Mouse (Mus musculus) forebrain, embryonic 12.5 days (tissue): ENCODE data around the gene Ctsh. TPM values are rescaled to one million over a fixed set of nuclear protein-coding genes. Genes with fewer than 3 reads are reported as not detected.
A peak's percentile ranks its signal among the peaks of the same experiment; 100 is the strongest.

Experiments used
- ATAC-seq: fragments of 200-750 bp; cut with Nextera tagmentation; 2 replicates; pipeline ENCODE4 v1.8.0; 2017; ENCODE audit warnings: moderate TSS enrichment; ENCODE audit not compliant: low FRiP score
- H3K27ac ChIP-seq: fragments of 300-500 bp; sonication (generic); 2 replicates; pipeline ENCODE4 v1.5.1; 2016; ENCODE audit warnings: mild to moderate bottlenecking
- H3K27me3 ChIP-seq: fragments of 300-500 bp; sonication (generic); 2 replicates; pipeline ENCODE4 v1.6.1; 2016; ENCODE audit warnings: mild to moderate bottlenecking
- H3K36me3 ChIP-seq: fragments of 300-500 bp; sonication (generic); replicated peaks from 2 replicates; pipeline ENCODE4 v1.6.1; 2016; ENCODE audit warnings: mild to moderate bottlenecking
- H3K4me1 ChIP-seq: fragments of 300-500 bp; sonication (generic); 2 replicates; pipeline ENCODE4 v1.6.1; 2016
- H3K4me2 ChIP-seq: fragments of 300-500 bp; sonication (generic); 2 replicates; pipeline ENCODE4 v1.6.1; 2016; ENCODE audit warnings: mild to moderate bottlenecking, moderate library complexity
- H3K4me3 ChIP-seq: fragments of 300-500 bp; sonication (generic); replicated peaks from 2 replicates; pipeline ENCODE4 v1.5.1; 2016; ENCODE audit warnings: mild to moderate bottlenecking
- H3K9ac ChIP-seq: fragments of 300-500 bp; sonication (generic); 2 replicates; pipeline ENCODE4 v1.6.1; 2016; ENCODE audit warnings: mild to moderate bottlenecking
- H3K9me3 ChIP-seq: fragments of 300-500 bp; sonication (generic); 2 replicates; pipeline ENCODE4 v1.6.1; 2016
- WGBS: fragments of 180-500 bp; shearing (Covaris S2); methylation state at CpG from one replicate; pipeline ENCODE4 v1.1.7; 2016; 5-methylcytosine and 5-hydroxymethylcytosine counted together
- polyA plus RNA-seq: library from polyadenylated mRNA; unstranded; fragments of >200 nt; fragmentation: Nextera tagmentation; extraction: Ambion mirVana; gene quantifications from 2 replicates; pipeline ENCODE4 v1.2.1, GENCODE M21; 2016

Gene Ctsh
- polyA plus RNA-seq, 1 experiment from 2014 or later, result 7.5 TPM

- ATAC-seq, result no peak
- no peak overlapping the region for H3K4me3 ChIP-seq
- 81% methylated on average over 4 of the region's 4 CpGs for WGBS
- no peaks in the 10 kb centered on the region for H3K36me3 ChIP-seq
- H3K4me2 ChIP-seq, result no peak overlapping the region
- H3K27ac ChIP-seq, result no peak overlapping the region
- H3K9me3 ChIP-seq, result no peaks in the 10 kb centered on the region
- no peaks in the 10 kb centered on the region; the same call in 1 of the 2 replicates for H3K4me1 ChIP-seq
- H3K27me3 ChIP-seq, result no peaks in the 10 kb centered on the region
- no peak overlapping the region for H3K9ac ChIP-seq
Measured at GRCm38 (mm10) chr9:90122246-90122740, 68.3 kb downstream of the Ctsh start.

GRCm38 (mm10) chr9:90124156-90124872 is 70.4 kb downstream of the Ctsh start:
- no peaks in the 10 kb centered on the region for H3K36me3 ChIP-seq
- no peak overlapping the region for H3K4me3 ChIP-seq
- 34% methylated on average over 11 of the region's 11 CpGs for WGBS
- no peak overlapping the region for H3K4me2 ChIP-seq
- no peaks in the 10 kb centered on the region for H3K27me3 ChIP-seq
- 0 out of 2 replicates have a peak overlapping the region, but pooled peaks have one; percentile 25 for H3K9ac ChIP-seq
- no peak overlapping the region for H3K27ac ChIP-seq
- ATAC-seq, result no peak
- H3K4me1 ChIP-seq, result no peaks in the 10 kb centered on the region; the same call in 1 of the 2 replicates
- H3K9me3 ChIP-seq, result no peaks in the 10 kb centered on the region

GRCm38 (mm10) chr9:90124873-90125245 is 70.9 kb downstream of the Ctsh start:
- 0 out of 2 replicates have a peak overlapping the region, but pooled peaks have one; percentile 25 for H3K9ac ChIP-seq
- 39% methylated on average over 8 of the region's 8 CpGs for WGBS
- ATAC-seq, result peak; percentile 28; the same call in 1 of the 2 replicates
- no peak overlapping the region for H3K4me3 ChIP-seq
- no peaks in the 10 kb centered on the region for H3K9me3 ChIP-seq
- no peak overlapping the region for H3K4me2 ChIP-seq
- no peaks in the 10 kb centered on the region for H3K36me3 ChIP-seq
- no peaks in the 10 kb centered on the region for H3K27me3 ChIP-seq
- H3K27ac ChIP-seq, result no peak overlapping the region
- no peaks in the 10 kb centered on the region; the same call in 1 of the 2 replicates for H3K4me1 ChIP-seq

Other genes starting within 250 kb of the Ctsh start
- gene Rasgrf1, start 144.2 kb upstream of the Ctsh start, polyA plus RNA-seq, result 0.18 and 0.24 TPM in 2 replicates
- gene Morf4l1, start 60.6 kb downstream of the Ctsh start, polyA plus RNA-seq, result 497 and 513 TPM in 2 replicates
- gene Adamts7, start 108.9 kb downstream of the Ctsh start, polyA plus RNA-seq, result 19.9 and 21.7 TPM in 2 replicates
- 9.6 and 10.6 TPM in 2 replicates for gene Tbc1d2b, start 216.7 kb downstream of the Ctsh start, polyA plus RNA-seq